Mouse (Mus musculus) neural tube, embryonic 15.5 days (tissue): ENCODE results near the gene Lrrc19. TPM values are rescaled to one million over a fixed set of nuclear protein-coding genes. Genes with fewer than 3 reads are reported as not detected.
"Not testable (repeated sequence)": the region's sequence is repeated elsewhere in the genome, so short reads cannot be mapped to it uniquely, and the experiment has no call there.

Experiments used
- ATAC-seq: fragments of 200-750 bp; cut with Nextera tagmentation; 2 replicates; pipeline ENCODE4 v1.8.0; 2017; ENCODE audit warnings: mild to moderate bottlenecking, moderate TSS enrichment, moderate library complexity; ENCODE audit not compliant: low FRiP score
- H3K27ac ChIP-seq: fragments of 300-500 bp; sonication (generic); replicated peaks from 2 replicates; pipeline ENCODE4 v1.5.1; 2015; ENCODE audit warnings: mild to moderate bottlenecking, inconsistent platforms
- H3K27me3 ChIP-seq: fragments of 300-500 bp; sonication (generic); replicated peaks from 2 replicates; pipeline ENCODE4 v1.6.1; 2015; ENCODE audit warnings: inconsistent platforms
- H3K36me3 ChIP-seq: fragments of 300-500 bp; sonication (generic); 2 replicates; pipeline ENCODE4 v1.6.1; 2015; ENCODE audit warnings: inconsistent platforms
- H3K4me1 ChIP-seq: fragments of 300-500 bp; sonication (generic); 2 replicates; pipeline ENCODE4 v1.6.1; 2015; ENCODE audit warnings: inconsistent platforms
- H3K4me2 ChIP-seq: fragments of 300-500 bp; sonication (generic); 2 replicates; pipeline ENCODE4 v1.6.1; 2015; ENCODE audit warnings: inconsistent platforms, mild to moderate bottlenecking, moderate library complexity
- H3K4me3 ChIP-seq: fragments of 300-500 bp; sonication (generic); replicated peaks from 2 replicates; pipeline ENCODE4 v1.5.1; 2015; ENCODE audit warnings: mild to moderate bottlenecking, inconsistent platforms
- H3K9ac ChIP-seq: fragments of 300-500 bp; sonication (generic); replicated peaks from 2 replicates; pipeline ENCODE4 v1.6.1; 2015; ENCODE audit warnings: mild to moderate bottlenecking, inconsistent platforms
- H3K9me3 ChIP-seq: fragments of 300-500 bp; sonication (generic); replicated peaks from 2 replicates; pipeline ENCODE4 v1.6.1; 2016; ENCODE audit warnings: inconsistent platforms
- WGBS: fragments of 180-500 bp; shearing (Covaris S2); methylation state at CpG from one replicate; pipeline ENCODE4 v1.1.7; 2015; ENCODE audit warnings: mixed read lengths; 5-methylcytosine and 5-hydroxymethylcytosine counted together
- polyA plus RNA-seq: library from polyadenylated mRNA; unstranded; fragments of >200 nt; fragmentation: Nextera tagmentation; extraction: Ambion mirVana; gene quantifications from 2 replicates; pipeline ENCODE4 v1.2.1, GENCODE M21; 2015

Gene Lrrc19
- polyA plus RNA-seq: 0.23 and 0.26 TPM in 2 replicates

DNA sequence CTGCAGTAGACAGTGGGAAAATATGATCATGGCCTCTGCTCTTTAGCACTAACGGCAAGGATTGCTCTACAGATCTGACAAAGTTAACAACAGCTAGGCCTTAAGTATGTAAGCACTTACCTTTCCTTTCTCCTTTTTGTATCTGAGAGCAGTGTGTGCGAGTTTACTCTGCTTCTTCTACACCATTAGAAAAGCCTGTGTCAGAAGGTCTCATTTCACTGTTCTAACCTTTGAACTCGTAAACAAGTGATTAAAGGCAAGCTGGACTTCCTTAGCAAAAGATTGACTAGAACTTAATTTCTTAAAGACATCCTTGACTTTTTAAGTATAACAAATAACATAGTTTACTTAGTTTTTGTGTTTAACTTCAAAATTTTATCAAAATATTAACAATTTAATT, at the start of gene Lrrc19:
Gene Lrrc19 (minus strand): TSS at position 225 of the 400 bp plus-strand sequence.
- no peaks in the 10 kb centered on the region for H3K4me1 ChIP-seq
- H3K27me3 ChIP-seq: no peaks in the 10 kb centered on the region
- H3K27ac ChIP-seq: no peak within 1 kb of the TSS
- no peak for ATAC-seq
- H3K4me3 ChIP-seq: no peak within 1 kb of the TSS
- H3K36me3 ChIP-seq: peaks cover 8% of the 10 kb centered on the region
- H3K9me3 ChIP-seq: no peaks in the 10 kb centered on the region
- WGBS: 92% methylated on average over 3 of the region's 3 CpGs
- no peak within 1 kb of the TSS for H3K9ac ChIP-seq
- H3K4me2 ChIP-seq: no peak within 1 kb of the TSS

DNA sequence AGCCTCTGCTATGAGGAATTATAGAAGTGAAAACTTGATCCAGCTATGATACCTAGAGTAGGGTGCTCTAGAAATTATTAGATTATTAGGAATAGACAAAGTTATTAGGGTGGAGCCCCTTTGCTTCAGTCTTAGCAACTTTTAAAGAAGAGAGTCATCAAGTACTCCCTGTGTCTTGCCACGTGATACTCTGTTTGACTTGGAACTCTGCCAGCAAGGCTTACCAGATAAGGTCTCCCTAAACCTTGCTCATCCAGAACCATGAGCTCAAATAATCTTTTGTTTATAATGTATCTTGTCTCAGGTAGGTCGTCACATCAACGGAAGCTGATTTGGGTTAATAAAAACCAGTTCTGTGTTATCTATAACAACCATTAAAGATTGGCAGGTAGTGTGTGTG, 46.4 kb upstream of the Lrrc19 start:
- H3K4me2 ChIP-seq: no peak overlapping the region
- no peak for ATAC-seq
- no peak overlapping the region for H3K9ac ChIP-seq
- H3K9me3 ChIP-seq: no peaks in the 10 kb centered on the region
- H3K4me1 ChIP-seq: no peaks in the 10 kb centered on the region
- no peak overlapping the region for H3K27ac ChIP-seq
- no peaks in the 10 kb centered on the region for H3K36me3 ChIP-seq
- H3K27me3 ChIP-seq: no peaks in the 10 kb centered on the region
- 87% methylated on average over 3 of the region's 3 CpGs for WGBS
- no peak overlapping the region for H3K4me3 ChIP-seq

DNA sequence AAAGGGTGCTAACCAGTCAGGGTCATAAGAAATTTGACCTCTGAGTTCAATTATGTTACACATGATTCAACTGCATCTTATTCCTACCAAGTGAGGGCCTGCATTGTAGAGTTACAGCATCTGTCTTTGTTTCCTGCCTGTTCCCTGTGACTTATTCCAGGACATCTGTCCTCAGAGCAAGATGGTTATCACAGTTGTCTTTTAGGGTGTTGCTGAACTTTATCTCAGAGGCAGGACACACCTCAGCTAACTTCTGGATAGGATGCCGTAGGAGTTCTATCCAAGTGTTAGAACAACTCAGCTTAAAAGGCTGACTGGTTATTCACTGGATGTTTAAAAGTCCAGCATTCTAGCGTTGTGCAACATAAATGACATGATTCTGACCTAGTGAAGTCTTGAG, 42.2 kb upstream of the Lrrc19 start:
- H3K4me3 ChIP-seq: no peak overlapping the region
- H3K4me1 ChIP-seq: no peaks in the 10 kb centered on the region
- no peak overlapping the region for H3K27ac ChIP-seq
- no peaks in the 10 kb centered on the region for H3K27me3 ChIP-seq
- no peak overlapping the region for H3K4me2 ChIP-seq
- no peak for ATAC-seq
- peaks cover 10% of the 10 kb centered on the region for H3K36me3 ChIP-seq
- H3K9me3 ChIP-seq: no peaks in the 10 kb centered on the region
- no peak overlapping the region for H3K9ac ChIP-seq
- WGBS: 97% methylated on average over 2 of the region's 2 CpGs

DNA sequence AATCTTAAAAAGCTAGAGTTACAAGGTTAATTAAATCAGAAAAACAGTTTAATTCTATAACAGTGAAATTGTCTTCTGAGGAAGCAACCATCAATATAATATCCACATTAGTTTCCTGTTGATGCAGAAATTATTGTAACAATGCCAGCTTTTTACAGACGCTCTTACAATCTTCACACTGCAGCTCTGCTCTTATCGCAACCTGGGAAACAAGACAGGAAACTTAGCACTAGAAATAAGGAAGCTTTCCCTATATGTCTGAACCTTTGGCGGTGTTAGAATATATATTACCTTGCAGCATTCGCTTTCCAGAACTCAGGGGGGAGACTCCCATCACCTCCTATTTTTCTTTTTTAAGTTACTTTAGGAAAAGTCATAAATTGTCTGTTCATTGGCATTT, 41.1 kb upstream of the Lrrc19 start:
- no peak overlapping the region for H3K9ac ChIP-seq
- no peaks in the 10 kb centered on the region for H3K27me3 ChIP-seq
- H3K27ac ChIP-seq: no peak overlapping the region
- H3K9me3 ChIP-seq: no peaks in the 10 kb centered on the region
- WGBS: 89% methylated on average over 4 of the region's 4 CpGs
- no peak overlapping the region for H3K4me2 ChIP-seq
- H3K4me1 ChIP-seq: no peaks in the 10 kb centered on the region
- H3K4me3 ChIP-seq: no peak overlapping the region
- peaks cover 10% of the 10 kb centered on the region for H3K36me3 ChIP-seq
- ATAC-seq: no peak

DNA sequence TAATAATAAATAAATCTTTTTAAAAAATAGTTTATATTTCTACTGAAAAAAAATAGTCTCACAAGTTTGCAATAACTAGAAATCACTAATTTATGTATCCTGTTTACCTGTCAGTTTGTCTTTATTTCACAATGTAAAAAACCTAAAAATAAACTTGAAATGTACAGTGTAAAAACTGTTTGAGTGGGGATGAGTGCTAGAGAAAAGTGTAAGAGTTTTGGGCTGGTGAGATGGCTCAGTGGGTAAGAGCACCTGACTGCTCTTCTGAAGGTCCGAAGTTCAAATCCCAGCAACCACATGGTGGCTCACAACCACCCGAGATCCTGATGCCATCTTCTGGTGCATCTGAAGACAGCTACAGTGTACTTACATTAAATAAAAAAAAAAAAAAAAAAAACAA, 39.9 kb upstream of the Lrrc19 start:
- H3K4me1 ChIP-seq, H3K4me2 ChIP-seq, H3K9ac ChIP-seq, H3K27me3 ChIP-seq, H3K9me3 ChIP-seq, H3K4me3 ChIP-seq, H3K36me3 ChIP-seq, H3K27ac ChIP-seq, ATAC-seq: not testable (repeated sequence)
- WGBS: 85% methylated on average over 2 of the region's 2 CpGs

DNA sequence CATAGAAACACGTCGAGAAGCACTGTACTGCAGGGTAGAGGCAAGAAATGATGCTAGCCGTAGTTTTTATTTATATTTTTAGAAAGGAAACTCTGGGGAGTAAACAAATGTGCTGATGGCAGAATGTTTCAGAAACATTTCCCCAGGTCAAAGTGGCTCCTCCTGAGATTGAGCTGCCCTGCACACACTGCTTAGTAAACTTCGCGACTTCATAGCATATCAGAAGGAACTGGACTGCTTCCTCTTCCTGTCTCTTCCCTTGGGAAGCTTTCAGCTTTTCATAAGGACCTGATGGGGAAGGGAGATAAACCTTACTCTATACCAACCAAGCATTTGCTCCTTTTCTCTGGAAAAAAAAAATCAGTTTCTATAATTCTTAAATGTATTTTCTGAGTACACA, 33.4 kb upstream of the Lrrc19 start:
- H3K27me3 ChIP-seq: no peaks in the 10 kb centered on the region
- H3K9me3 ChIP-seq: no peaks in the 10 kb centered on the region
- ATAC-seq: no peak
- no peak overlapping the region for H3K27ac ChIP-seq
- H3K36me3 ChIP-seq: peaks cover 21% of the 10 kb centered on the region
- no peak overlapping the region for H3K9ac ChIP-seq
- no peak overlapping the region for H3K4me3 ChIP-seq
- no peak overlapping the region for H3K4me2 ChIP-seq
- WGBS: 88% methylated on average over 5 of the region's 5 CpGs
- no peaks in the 10 kb centered on the region for H3K4me1 ChIP-seq

DNA sequence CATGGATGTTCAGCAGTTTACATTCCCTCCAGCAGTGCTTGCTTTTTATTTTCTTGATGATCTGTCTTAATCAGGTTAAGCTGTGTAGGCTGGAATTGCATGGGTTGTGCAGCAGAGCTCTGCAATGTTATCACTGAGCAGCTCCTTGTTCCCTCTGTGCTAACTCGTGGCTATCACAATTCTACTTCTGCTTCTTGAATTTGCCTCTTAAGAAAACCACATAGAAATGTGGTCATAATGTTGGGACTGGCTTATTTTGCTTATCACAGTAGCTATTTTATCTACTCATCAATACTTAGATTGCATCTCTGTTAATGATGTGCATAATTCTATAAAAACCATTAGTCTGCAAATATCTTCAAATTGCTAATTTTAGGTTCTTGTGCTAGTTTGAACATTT, 32.1 kb upstream of the Lrrc19 start:
- H3K4me3 ChIP-seq: no peak overlapping the region
- no peaks in the 10 kb centered on the region for H3K9me3 ChIP-seq
- 67% methylated on average over 1 of the region's 1 CpGs for WGBS
- H3K9ac ChIP-seq: no peak overlapping the region
- ATAC-seq: no peak
- peaks cover 18% of the 10 kb centered on the region for H3K36me3 ChIP-seq
- no peaks in the 10 kb centered on the region for H3K4me1 ChIP-seq
- no peak overlapping the region for H3K4me2 ChIP-seq
- H3K27me3 ChIP-seq: no peaks in the 10 kb centered on the region
- no peak overlapping the region for H3K27ac ChIP-seq

DNA sequence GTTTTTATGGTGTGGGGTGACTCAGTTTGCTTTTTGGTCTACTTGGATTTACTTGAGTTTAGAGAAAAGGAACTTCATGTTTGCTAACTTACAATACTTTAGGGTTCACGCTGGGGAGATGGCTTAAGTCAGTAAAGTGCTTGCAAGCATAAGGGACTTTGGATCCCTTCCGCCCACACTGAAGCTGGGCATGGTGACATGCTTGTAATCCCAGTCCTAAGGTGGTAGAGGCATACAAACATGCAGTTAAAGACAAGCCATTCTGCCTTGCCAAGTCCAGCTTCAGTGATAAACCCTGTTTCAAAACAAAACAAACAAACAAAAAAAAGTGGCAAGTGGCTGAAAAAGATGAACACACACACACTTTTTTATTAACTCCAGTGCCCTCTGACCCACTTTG, 31.2 kb upstream of the Lrrc19 start:
- Histone ChIP-seq H3K27me3 (no peaks in the 10 kb centered on the region), H3K9me3 (no peaks in the 10 kb centered on the region), H3K4me3 (no peak overlapping the region), H3K27ac (no peak overlapping the region), H3K4me1 (no peaks in the 10 kb centered on the region), H3K4me2 (no peak overlapping the region), H3K9ac (no peak overlapping the region), H3K36me3 (peaks cover 18% of the 10 kb centered on the region)
- 94% methylated on average over 2 of the region's 2 CpGs for WGBS
- ATAC-seq: no peak

DNA sequence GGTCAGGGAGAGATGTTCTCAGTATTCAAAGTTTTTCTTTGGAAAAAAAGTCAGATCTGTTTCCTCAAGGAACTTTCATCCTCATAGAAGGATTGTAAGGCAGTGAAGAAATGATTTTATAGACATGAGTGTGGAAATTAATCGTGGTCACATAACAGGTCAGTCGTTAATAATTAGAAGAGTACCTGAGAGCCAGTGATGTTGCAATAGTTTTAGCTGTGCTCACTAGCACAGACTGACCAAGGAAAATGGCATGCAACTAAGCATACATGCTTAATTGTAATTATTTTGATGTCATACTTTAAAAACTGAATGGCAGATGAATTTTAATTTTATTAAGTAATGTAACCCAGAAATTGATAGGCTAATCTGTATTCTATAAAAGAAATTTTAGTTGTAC, 30.7 kb upstream of the Lrrc19 start:
- WGBS: 100% methylated on average over 2 of the region's 2 CpGs
- H3K36me3 ChIP-seq: peaks cover 18% of the 10 kb centered on the region
- H3K27ac ChIP-seq: no peak overlapping the region
- no peak overlapping the region for H3K4me2 ChIP-seq
- H3K27me3 ChIP-seq: no peaks in the 10 kb centered on the region
- no peaks in the 10 kb centered on the region for H3K4me1 ChIP-seq
- no peak overlapping the region for H3K4me3 ChIP-seq
- H3K9me3 ChIP-seq: no peaks in the 10 kb centered on the region
- ATAC-seq: no peak
- no peak overlapping the region for H3K9ac ChIP-seq

DNA sequence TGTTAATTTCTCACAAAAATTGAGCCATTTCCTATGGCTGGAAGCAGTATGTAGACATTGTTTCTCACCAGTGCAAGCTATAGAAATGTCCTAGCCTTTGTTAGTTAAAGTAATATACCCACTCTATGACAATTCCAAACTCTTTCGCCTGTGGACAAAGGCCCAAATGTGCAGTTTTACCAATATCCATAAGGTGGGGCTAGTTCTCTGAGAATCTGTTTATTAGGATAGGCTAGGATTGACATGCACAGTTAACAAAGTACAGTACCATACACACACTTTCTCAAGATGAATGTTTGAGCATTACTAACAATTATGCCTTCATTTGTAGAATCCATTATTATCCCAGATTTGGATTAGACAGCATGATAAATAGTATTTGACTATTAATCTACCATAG, 19.8 kb upstream of the Lrrc19 start:
- H3K27ac ChIP-seq: no peak overlapping the region
- no peak overlapping the region for H3K9ac ChIP-seq
- no peaks in the 10 kb centered on the region for H3K27me3 ChIP-seq
- H3K4me3 ChIP-seq: no peak overlapping the region
- H3K9me3 ChIP-seq: no peaks in the 10 kb centered on the region
- H3K36me3 ChIP-seq: no peaks in the 10 kb centered on the region
- WGBS: 57% methylated on average over 1 of the region's 1 CpGs
- H3K4me2 ChIP-seq: no peak overlapping the region
- H3K4me1 ChIP-seq: no peaks in the 10 kb centered on the region
- no peak; the same call in 1 of the 2 replicates for ATAC-seq

DNA sequence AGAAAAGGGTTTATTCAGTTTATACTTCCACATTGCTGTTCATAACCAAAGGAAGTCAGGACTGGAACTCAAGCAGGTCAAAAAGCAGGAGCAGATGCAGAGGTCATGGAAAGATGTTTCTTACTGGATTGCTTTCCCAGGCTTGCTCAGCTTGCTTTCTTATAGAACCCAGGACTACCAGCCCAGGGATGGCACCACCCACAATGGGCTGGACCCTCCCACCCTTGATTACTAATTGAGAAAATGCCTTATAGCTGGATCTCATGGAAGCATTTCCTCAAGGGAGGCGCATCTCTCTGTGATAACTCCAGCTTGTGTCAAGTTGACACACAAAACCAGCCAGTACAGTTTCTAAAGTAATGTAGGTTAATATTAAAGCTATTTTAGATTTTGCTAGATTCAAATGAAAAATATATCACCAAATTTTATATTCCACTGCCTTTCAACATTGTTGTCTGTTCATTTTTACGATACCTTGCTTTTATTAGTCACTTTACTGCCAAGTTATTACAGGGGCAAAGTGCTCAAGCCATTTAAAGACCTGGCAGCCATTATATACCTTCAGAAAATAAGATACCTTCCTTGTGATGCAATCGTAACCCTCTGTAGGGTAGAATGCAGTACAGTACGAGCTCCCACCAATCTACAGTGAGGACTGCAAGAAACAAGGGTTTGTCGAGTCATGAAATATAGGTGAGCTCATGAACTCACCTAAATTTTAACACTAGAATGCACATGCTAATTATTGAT, 657 bp upstream of the Lrrc19 start:
- not testable (repeated sequence) for H3K27me3 ChIP-seq, H3K9ac ChIP-seq, H3K9me3 ChIP-seq, H3K4me3 ChIP-seq, H3K4me2 ChIP-seq, H3K4me1 ChIP-seq, H3K27ac ChIP-seq, ATAC-seq
- peaks cover 14% of the 10 kb centered on the region for H3K36me3 ChIP-seq
- 95% methylated on average over 5 of the region's 5 CpGs for WGBS

DNA sequence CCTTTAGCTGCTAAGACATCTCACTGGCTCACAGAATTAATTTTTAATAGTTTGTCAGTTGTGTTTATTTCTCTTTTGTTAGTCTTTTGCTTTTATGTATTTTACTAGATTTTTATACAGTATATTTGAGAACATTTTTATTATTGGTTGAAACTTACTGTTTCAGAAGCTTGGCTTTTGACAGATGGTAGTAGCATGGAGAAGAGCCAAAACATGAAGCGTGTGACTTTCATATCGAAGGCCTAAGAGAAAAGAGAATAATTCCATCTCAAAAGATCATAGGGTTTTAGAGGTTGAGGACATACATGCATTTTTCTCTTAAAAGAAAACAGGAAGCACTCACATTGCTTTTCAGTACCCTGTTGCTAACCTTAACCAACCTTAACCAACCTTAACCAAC, 6.8 kb downstream of the Lrrc19 start:
- Histone ChIP-seq H3K27me3 (no peaks in the 10 kb centered on the region), H3K9me3 (no peaks in the 10 kb centered on the region), H3K9ac (no peak overlapping the region), H3K4me1 (no peaks in the 10 kb centered on the region), H3K27ac (no peak overlapping the region), H3K4me3 (no peak overlapping the region), H3K4me2 (no peak overlapping the region), H3K36me3 (0 out of 2 replicates have a peak, but pooled peaks cover 3% of the 10 kb centered on the region)
- no peak for ATAC-seq
- WGBS: 93% methylated on average over 2 of the region's 2 CpGs
